Mouse (Mus musculus): ENCODE data around the gene Vstm2a.

DNA sequence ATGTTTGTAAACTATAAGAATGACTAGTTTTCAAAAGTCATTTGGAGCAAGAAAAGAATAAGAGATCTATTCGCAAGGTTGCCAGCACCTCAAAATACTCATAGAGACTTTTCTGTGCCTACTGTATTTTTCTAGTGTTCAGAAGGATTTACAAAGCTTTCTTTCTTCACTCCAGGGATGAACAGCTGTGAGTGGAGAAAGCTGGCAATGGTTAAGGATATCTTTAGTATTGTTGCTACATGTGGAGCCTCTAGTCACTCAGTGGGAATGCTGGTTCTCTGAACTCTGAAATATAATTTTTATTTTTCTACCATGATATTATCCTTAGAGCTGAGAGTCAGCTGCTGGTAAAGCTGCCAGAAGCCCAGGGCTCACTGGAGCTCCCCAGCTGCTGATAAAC is 10.9 kb downstream of the Vstm2a start:
- TF ChIP-seq CTCF (IDR thresholded peaks at IDR 0.05; ENCODE audit: borderline replicate concordance, insufficient read depth, low read depth, low read length) (no peak), POLR2A (IDR thresholded peaks at IDR 0.05; ENCODE audit: borderline replicate concordance, insufficient read depth, low read length) (no peak)
